Mouse (Mus musculus) heart, adult 8-10 months (tissue): ENCODE data around the gene Prrt1. TPM values are rescaled to one million over a fixed set of nuclear protein-coding genes. Genes with fewer than 3 reads are reported as not detected.

Source experiments
- DNase-seq: peaks from one replicate; pipeline ENCODE4 v3.0.0; 2022; ENCODE audit warnings: low spot score
- total RNA-seq, 4 experiments: library from RNA; stranded (reverse); gene quantifications; 2 replicates each; pipeline ENCODE4 v1.2.4; 2022

The Prrt1 gene
- total RNA-seq, 4 experiments from 2014 or later, result 0.92 to 1.4 (median 1.1) TPM

DNA sequence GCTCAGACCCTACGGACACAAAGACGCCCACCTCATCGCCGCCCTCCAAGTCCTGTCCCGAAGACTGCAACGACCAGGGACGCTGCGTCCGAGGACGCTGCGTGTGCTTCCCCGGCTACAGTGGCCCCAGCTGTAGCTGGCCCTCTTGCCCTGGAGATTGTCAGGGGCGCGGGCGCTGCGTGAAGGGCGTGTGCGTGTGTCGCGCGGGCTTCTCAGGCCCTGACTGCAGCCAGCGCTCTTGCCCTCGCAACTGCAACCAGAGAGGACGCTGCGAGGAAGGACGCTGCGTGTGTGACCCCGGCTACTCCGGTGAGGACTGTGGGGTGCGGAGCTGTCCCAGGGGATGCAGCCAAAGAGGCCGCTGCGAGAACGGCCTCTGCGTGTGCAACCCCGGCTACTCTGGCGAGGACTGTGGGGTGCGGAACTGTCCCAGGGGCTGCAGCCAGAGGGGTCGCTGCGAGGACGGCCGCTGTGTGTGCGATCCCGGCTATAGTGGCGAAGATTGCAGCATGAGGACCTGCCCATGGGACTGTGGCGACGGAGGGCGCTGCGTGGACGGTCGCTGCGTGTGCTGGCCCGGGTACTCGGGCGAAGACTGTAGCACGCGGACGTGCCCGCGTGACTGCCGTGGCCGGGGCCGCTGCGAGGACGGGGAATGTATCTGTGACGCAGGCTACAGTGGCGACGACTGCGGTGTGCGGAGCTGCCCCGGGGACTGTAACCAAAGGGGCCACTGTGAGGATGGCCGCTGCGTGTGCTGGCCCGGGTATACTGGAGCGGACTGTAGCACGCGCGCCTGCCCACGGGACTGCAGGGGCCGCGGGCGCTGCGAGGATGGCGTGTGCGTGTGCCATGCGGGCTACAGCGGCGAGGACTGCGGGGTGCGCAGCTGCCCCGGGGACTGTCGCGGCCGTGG is 42.1 kb downstream of the Prrt1 start:
- DNase-seq, result no peak

DNA sequence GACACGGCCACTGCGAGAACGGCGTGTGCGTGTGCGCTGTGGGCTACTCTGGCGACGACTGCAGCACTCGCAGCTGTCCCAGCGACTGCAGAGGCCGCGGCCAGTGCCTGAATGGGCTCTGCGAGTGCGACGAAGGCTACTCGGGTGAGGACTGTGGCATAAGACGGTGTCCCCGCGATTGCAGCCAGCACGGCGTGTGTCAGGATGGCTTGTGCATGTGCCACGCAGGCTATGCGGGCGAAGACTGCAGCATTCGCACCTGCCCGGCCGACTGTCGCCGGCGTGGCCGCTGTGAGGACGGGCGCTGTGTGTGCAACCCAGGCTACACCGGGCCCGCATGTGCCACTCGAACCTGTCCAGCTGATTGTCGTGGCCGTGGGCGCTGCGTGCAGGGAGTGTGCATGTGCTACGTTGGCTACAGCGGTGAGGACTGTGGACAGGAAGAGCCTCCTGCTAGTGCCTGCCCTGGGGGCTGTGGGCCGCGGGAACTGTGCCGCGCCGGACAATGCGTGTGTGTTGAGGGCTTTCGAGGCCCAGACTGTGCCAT is 43.0 kb downstream of the Prrt1 start:
- DNase-seq, result no peak

DNA sequence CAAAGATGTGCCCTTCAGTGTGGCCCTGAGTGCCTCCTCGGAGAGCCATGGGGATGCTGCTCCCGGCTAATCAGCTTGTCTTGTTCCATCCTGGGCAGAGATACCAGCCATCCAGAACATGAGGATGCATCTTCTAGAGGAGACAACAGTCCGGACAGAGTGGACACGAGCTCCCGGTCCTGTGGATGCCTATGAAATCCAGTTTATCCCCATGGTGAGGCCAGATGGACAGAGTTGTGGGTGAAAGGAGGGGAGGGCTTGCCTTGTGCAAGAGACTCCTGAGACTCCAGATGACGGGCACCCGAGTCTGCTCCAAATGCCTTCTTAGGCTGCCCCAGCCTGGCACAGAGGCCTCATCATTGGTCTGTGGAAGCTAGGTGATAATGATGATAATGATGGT is 43.8 kb downstream of the Prrt1 start:
- DNase-seq, result no peak

- no peak for DNase-seq
Observed at GRCm38 (mm10) chr17:34674524-34675204, 45.3 kb downstream of the Prrt1 start.

DNA sequence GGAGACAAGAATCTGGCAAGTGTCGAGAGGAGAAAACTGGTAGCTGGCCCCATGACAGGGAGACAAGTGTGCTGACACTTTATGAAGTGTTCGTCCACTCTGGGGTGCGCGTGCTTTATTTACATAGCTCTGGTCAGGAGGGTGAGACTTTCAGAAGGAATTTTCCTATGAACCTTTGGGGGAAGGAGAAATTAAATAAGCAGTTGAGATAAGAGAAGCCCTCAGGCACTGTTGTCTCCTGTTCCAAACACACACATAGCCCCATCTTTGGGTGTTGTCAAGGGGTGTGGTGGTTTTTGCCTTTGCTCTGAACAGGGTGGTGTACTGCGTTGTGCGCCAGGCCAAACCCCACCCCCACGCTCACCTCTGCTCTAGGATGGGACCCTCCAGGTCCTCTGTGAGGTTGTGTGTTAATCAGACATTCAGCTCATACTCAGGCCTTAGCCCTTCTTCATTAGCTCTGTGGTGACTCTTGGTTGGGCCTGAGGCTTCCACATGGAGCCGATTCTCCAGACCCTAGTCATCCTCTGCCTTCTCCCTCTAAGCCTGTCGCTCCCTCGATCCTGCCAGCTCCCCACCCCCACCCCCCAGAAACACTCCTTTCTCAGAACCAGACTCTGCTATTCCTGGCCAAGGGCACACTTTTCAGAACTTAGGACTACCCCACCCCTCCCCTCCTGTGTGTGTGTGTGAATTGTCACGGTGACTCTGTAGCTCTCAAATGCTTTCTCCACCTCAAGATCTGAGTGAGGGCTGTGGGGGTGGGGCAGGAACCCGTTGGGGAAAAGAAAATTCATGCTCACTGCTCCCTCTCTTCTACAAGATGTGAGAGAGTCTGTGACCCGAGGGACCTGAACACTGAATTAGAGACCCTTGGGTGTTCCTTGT is 46.1 kb downstream of the Prrt1 start:
- DNase-seq, result no peak

GRCm38 (mm10) chr17:34676093-34676460 is 46.7 kb downstream of the Prrt1 start:
- DNase-seq, result no peak

GRCm38 (mm10) chr17:34676671-34677070 is 47.3 kb downstream of the Prrt1 start:
- DNase-seq, result no peak

DNA sequence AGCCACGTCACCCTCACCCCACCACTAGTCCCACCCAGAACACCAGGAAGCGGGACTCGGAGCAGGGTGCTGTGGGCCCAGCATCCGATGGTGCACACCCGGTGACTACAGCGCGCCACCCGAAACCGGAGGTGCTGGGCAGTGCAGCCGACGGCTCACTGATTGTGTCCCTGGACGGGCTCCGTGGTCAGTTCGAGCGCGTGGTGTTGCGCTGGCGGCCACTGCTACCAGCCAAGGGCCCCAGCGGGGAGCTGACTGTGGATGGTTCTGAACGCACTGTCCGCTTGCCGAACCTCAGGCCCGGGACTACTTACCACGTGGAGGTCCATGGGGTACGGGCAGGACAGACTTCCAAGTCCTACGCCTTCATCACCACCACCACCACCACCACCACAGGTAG is 50.9 kb downstream of the Prrt1 start:
- DNase-seq, result no peak

DNA sequence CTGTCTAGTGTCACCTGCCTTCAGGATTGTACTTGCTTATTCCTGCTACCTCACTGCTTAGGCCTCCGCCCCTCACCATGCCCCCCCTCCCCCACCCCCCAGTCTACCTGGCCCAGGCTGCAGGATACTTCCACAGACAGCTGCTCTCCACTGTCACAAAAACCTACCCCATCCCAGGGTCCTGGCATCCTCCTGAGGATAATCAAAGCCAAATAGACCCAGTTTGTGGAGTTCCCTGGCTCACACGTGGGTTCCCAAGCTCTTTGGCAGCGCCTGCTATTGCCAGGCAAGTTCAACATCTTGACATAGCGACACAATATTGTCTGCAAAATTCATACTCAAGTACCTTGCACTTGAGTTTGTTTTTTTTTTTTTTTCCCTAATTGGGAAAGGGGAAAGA is 51.3 kb downstream of the Prrt1 start:
- no peak for DNase-seq

- no peak for DNase-seq
Observed at GRCm38 (mm10) chr17:34681132-34681571, 51.8 kb downstream of the Prrt1 start.

- DNase-seq, result no peak
Observed at GRCm38 (mm10) chr17:34681881-34682536, 52.7 kb downstream of the Prrt1 start.

Other genes starting within 250 kb of the Prrt1 start
- under 1 TPM in 2 of 4 experiments, not detected in 2; 0.34 to 0.79 TPM for gene BC051142, start 230.7 kb upstream of the Prrt1 start, total RNA-seq
- gene Btnl4, start 152.2 kb upstream of the Prrt1 start, total RNA-seq, result not detected
- not detected for gene Btnl6, start 112.2 kb upstream of the Prrt1 start, total RNA-seq
- 10 to 100 TPM; 25.7 to 32.7 (median 28.6) TPM for gene Notch4, start 65.3 kb upstream of the Prrt1 start, total RNA-seq
- 1 to 10 TPM; 2.0 to 4.5 (median 3.1) TPM for gene Gpsm3, start 39.7 kb upstream of the Prrt1 start, total RNA-seq
- gene Pbx2, start 38.3 kb upstream of the Prrt1 start, total RNA-seq, result 10 to 100 TPM; 16.0 to 20.6 (median 17.6) TPM
- gene Ager, start 31.7 kb upstream of the Prrt1 start, total RNA-seq, result under 1 TPM in 2 of 4 experiments, not detected in 2; 0.14 to 0.16 TPM
- gene Rnf5, start 25.8 kb upstream of the Prrt1 start, total RNA-seq, result 10 to 100 TPM; 37.4 to 42.5 (median 39.1) TPM
- gene Agpat1, start 25.3 kb upstream of the Prrt1 start, total RNA-seq, result 10 to 100 TPM; 66.5 to 78.4 (median 73.4) TPM
- 1 to 10 TPM in 3 of 4 experiments, under 1 TPM in 1; 0.94 to 1.3 (median 1.0) TPM for gene Egfl8, start 13.6 kb upstream of the Prrt1 start, total RNA-seq
- 10 to 100 TPM; 48.1 to 68.8 (median 59.5) TPM for gene Ppt2, start 1.0 kb upstream of the Prrt1 start, total RNA-seq
- gene Fkbpl, start 15.2 kb downstream of the Prrt1 start, total RNA-seq, result 1 to 10 TPM; 6.9 to 9.7 (median 8.6) TPM
- 10 to 100 TPM; 14.4 to 19.9 (median 16.0) TPM for gene Atf6b, start 17.6 kb downstream of the Prrt1 start, total RNA-seq
- 10 to 100 TPM; 22.4 to 34.3 (median 32.2) TPM for gene Tnxb, start 41.0 kb downstream of the Prrt1 start, total RNA-seq
- 10 to 100 TPM; 14.3 to 71.5 (median 21.2) TPM for gene C4b, start 114.3 kb downstream of the Prrt1 start, total RNA-seq
- under 1 TPM in 1 of 4 experiments, not detected in 3; 0.35 TPM for gene Cyp21a1, start 175.0 kb downstream of the Prrt1 start, total RNA-seq
- gene Stk19, start 207.4 kb downstream of the Prrt1 start, total RNA-seq, result 10 to 100 TPM in 2 of 4 experiments, 1 to 10 TPM in 2; 8.2 to 14.6 (median 9.5) TPM
- gene Dxo, start 207.5 kb downstream of the Prrt1 start, total RNA-seq, result 10 to 100 TPM; 10.6 to 15.9 (median 11.5) TPM
- 10 to 100 TPM; 21.8 to 29.1 (median 25.8) TPM for gene Skiv2l, start 220.7 kb downstream of the Prrt1 start, total RNA-seq
- 10 to 100 TPM; 16.6 to 17.9 (median 16.7) TPM for gene Nelfe, start 220.9 kb downstream of the Prrt1 start, total RNA-seq
- 1 to 10 TPM; 2.2 to 8.5 (median 4.5) TPM for gene Cfb, start 233.0 kb downstream of the Prrt1 start, total RNA-seq
- 1 to 10 TPM; 8.5 to 9.9 (median 9.1) TPM for gene Zbtb12, start 249.9 kb downstream of the Prrt1 start, total RNA-seq